Mouse (Mus musculus) C2C12 (cell line): Measurements from ENCODE around the gene 4930558K02Rik.

Experiments used
- CTCF ChIP-seq: IDR thresholded peaks from one replicate; pipeline ENCODE4 v1.5.1; 2011; ENCODE audit not compliant: control insufficient read depth, insufficient read depth, insufficient read length
- MAX ChIP-seq: IDR thresholded peaks from one replicate; pipeline ENCODE4 v1.6.1; 2011; ENCODE audit warnings: mild to moderate bottlenecking, control low read depth

- no peak for TF ChIP-seq MAX
- TF ChIP-seq CTCF, result no peak
Observed at GRCm38 (mm10) chr1:161932286-161932685, 47.1 kb downstream of the 4930558K02Rik start.
